Mouse (Mus musculus) large intestine, adult 2 months (tissue): ENCODE measurements around the gene Cpn2. TPM values are rescaled to one million over a fixed set of nuclear protein-coding genes. Genes with fewer than 3 reads are reported as not detected.
A peak's percentile ranks its signal among the peaks of the same experiment; 100 is the strongest.

Experiments
- DNase-seq: peaks from one replicate; pipeline ENCODE4 v3.0.0-alpha.2; 2012; ENCODE audit warnings: low read depth, low spot score
- WGBS: fragments of 180-500 bp; shearing (Covaris S2); methylation state at CpG from one replicate; pipeline ENCODE4 v1.1.7; 2018; 5-methylcytosine and 5-hydroxymethylcytosine counted together
- polyA plus RNA-seq: library from polyadenylated mRNA; depleted of rRNA; stranded (reverse); fragments of >200 nt; gene quantifications from 2 replicates; pipeline ENCODE4 v1.2.3, GENCODE M21; 2012

Gene Cpn2
- polyA plus RNA-seq, 1 experiment, result 0.38 TPM

- DNase-seq, result no peak
- WGBS, result 5% methylated on average over 34 of the region's 34 CpGs
These were observed 15.7 kb upstream of the Cpn2 start, which contains the start of gene Lrrc15 for GRCm38 (mm10) chr16:30282844-30283495. Gene Lrrc15 (minus strand): TSS chr16:30283256.

- 42% methylated on average over 4 of the region's 4 CpGs for WGBS
- DNase-seq, result no peak
These were observed 13.5 kb upstream of the Cpn2 start for GRCm38 (mm10) chr16:30280676-30281297.

- no peak for DNase-seq
- whole genome bisulfite sequencing, result 42% methylated on average over 11 of the region's 11 CpGs
These were observed 11.1 kb upstream of the Cpn2 start for GRCm38 (mm10) chr16:30278406-30278805.

- DNase-seq, result no peak
- WGBS, result 70% methylated on average over 15 of the region's 15 CpGs
These were observed 8.4 kb upstream of the Cpn2 start for GRCm38 (mm10) chr16:30275558-30276340.

- WGBS, result 91% methylated on average over 8 of the region's 8 CpGs
- no peak for DNase-seq
These were observed 5.8 kb upstream of the Cpn2 start for GRCm38 (mm10) chr16:30273065-30273464.

- WGBS, result 55% methylated on average over 6 of the region's 6 CpGs
- DNase-seq, result no peak
These were observed 4.8 kb upstream of the Cpn2 start for GRCm38 (mm10) chr16:30271941-30272595.

- WGBS, result 65% methylated on average over 8 of the region's 8 CpGs
- DNase-seq, result no peak
These were observed 4.0 kb upstream of the Cpn2 start for GRCm38 (mm10) chr16:30271223-30271761.

GRCm38 (mm10) chr16:30266561-30266960 is 738 bp downstream of the Cpn2 start:
- no peak for DNase-seq
- WGBS, result 87% methylated on average over 5 of the region's 5 CpGs

GRCm38 (mm10) chr16:30265611-30266010 is 1.7 kb downstream of the Cpn2 start:
- 61% methylated on average over 4 of the region's 4 CpGs for WGBS
- no peak for DNase-seq

GRCm38 (mm10) chr16:30263156-30263555 is 4.1 kb downstream of the Cpn2 start:
- DNase-seq, result no peak
- WGBS, result 49% methylated on average over 4 of the region's 4 CpGs

- peak; percentile 71 for DNase-seq
- 0% methylated on average over 2 of the region's 2 CpGs for WGBS
These were observed 4.6 kb downstream of the Cpn2 start for GRCm38 (mm10) chr16:30262664-30263063.

GRCm38 (mm10) chr16:30262157-30262556 is 5.1 kb downstream of the Cpn2 start:
- 72% methylated on average over 10 of the region's 10 CpGs for WGBS
- DNase-seq, result no peak

- WGBS, result 84% methylated on average over 9 of the region's 9 CpGs
- no peak for DNase-seq
These were observed 6.0 kb downstream of the Cpn2 start for GRCm38 (mm10) chr16:30261341-30261740.

- DNase-seq, result no peak
- 82% methylated on average over 15 of the region's 15 CpGs for WGBS
These were observed 7.2 kb downstream of the Cpn2 start for GRCm38 (mm10) chr16:30260012-30260635.

GRCm38 (mm10) chr16:30259444-30259843 is 7.9 kb downstream of the Cpn2 start:
- WGBS, result 85% methylated on average over 10 of the region's 10 CpGs

GRCm38 (mm10) chr16:30258441-30258840 is 8.9 kb downstream of the Cpn2 start:
- WGBS, result 65% methylated on average over 7 of the region's 7 CpGs
- no peak for DNase-seq

More at GRCm38 (mm10) chr16:30259444-30259843, 7.9 kb downstream of the Cpn2 start:
- DNase-seq, result no peak

- DNase-seq, result no peak
- WGBS, result 46% methylated on average over 9 of the region's 9 CpGs
These were observed 9.6 kb downstream of the Cpn2 start for GRCm38 (mm10) chr16:30257718-30258117.

- WGBS, result 42% methylated on average over 7 of the region's 7 CpGs
- DNase-seq, result no peak
These were observed 12.2 kb downstream of the Cpn2 start for GRCm38 (mm10) chr16:30255061-30255460.

GRCm38 (mm10) chr16:30253900-30254299 is 13.4 kb downstream of the Cpn2 start:
- no peak for DNase-seq
- WGBS, result 43% methylated on average over 9 of the region's 9 CpGs
